Mouse (Mus musculus): Measurements from ENCODE around the gene Pgs1. TPM values are rescaled to one million over a fixed set of nuclear protein-coding genes. Genes with fewer than 3 reads are reported as not detected.

The Pgs1 gene
- polyA plus RNA-seq, 1 experiment from 2014 or later: 51.9 TPM

GRCm38 (mm10) chr11:117991502-117992470 is 5.7 kb downstream of the Pgs1 start:
- Histone ChIP-seq H3K4me3 (no peak overlapping the region), H3K27me3 (ENCODE audit: insufficient read depth, poor library complexity, severe bottlenecking) (no peaks in the 10 kb centered on the region), H3K36me3 (no peaks in the 10 kb centered on the region), H3K9me3 (no peaks in the 10 kb centered on the region), H3K4me1 (replicated peaks) (peaks cover 85% of the 10 kb centered on the region), H3K27ac (no peak overlapping the region)
- no peak for DNase-seq (ENCODE audit: low spot score)
- WGBS: 65% methylated on average over 9 of the region's 9 CpGs

- H3K27ac ChIP-seq: no peak overlapping the region
- no peaks in the 10 kb centered on the region for H3K27me3 ChIP-seq (ENCODE audit: insufficient read depth, poor library complexity, severe bottlenecking)
- H3K36me3 ChIP-seq: peaks cover 9% of the 10 kb centered on the region
- H3K9me3 ChIP-seq: no peaks in the 10 kb centered on the region
- DNase-seq (ENCODE audit: low spot score): no peak
- peaks cover 74% of the 10 kb centered on the region for H3K4me1 ChIP-seq (replicated peaks)
- H3K4me3 ChIP-seq: no peak overlapping the region
- 78% methylated on average over 14 of the region's 14 CpGs for WGBS
Measured at GRCm38 (mm10) chr11:117993190-117994175, 7.4 kb downstream of the Pgs1 start.

GRCm38 (mm10) chr11:117994250-117995057 is 8.4 kb downstream of the Pgs1 start:
- Histone ChIP-seq H3K4me3 (no peak overlapping the region), H3K4me1 (replicated peaks) (peaks cover 71% of the 10 kb centered on the region), H3K36me3 (peaks cover 19% of the 10 kb centered on the region), H3K27me3 (ENCODE audit: insufficient read depth, poor library complexity, severe bottlenecking) (no peaks in the 10 kb centered on the region), H3K27ac (0 out of 2 replicates have a peak overlapping the region, but pooled peaks have one; percentile 23), H3K9me3 (no peaks in the 10 kb centered on the region)
- 84% methylated on average over 9 of the region's 9 CpGs for WGBS
- DNase-seq (ENCODE audit: low spot score): no peak

GRCm38 (mm10) chr11:117995255-117995654 is 9.2 kb downstream of the Pgs1 start:
- 53% methylated on average over 2 of the region's 2 CpGs for WGBS

GRCm38 (mm10) chr11:117995661-117996060 is 9.6 kb downstream of the Pgs1 start:
- Histone ChIP-seq H3K9me3 (no peaks in the 10 kb centered on the region), H3K4me3 (peak overlapping the region; percentile 5; the same call in 1 of the 2 replicates), H3K4me1 (replicated peaks) (peaks cover 59% of the 10 kb centered on the region), H3K27ac (no peak overlapping the region), H3K27me3 (ENCODE audit: insufficient read depth, poor library complexity, severe bottlenecking) (no peaks in the 10 kb centered on the region), H3K36me3 (peaks cover 31% of the 10 kb centered on the region)
- 59% methylated on average over 3 of the region's 3 CpGs for WGBS
- no peak for DNase-seq (ENCODE audit: low spot score)

More at GRCm38 (mm10) chr11:117995255-117995654, 9.2 kb downstream of the Pgs1 start:
- Histone ChIP-seq H3K27ac (no peak overlapping the region), H3K36me3 (peaks cover 27% of the 10 kb centered on the region), H3K9me3 (no peaks in the 10 kb centered on the region), H3K27me3 (ENCODE audit: insufficient read depth, poor library complexity, severe bottlenecking) (no peaks in the 10 kb centered on the region), H3K4me1 (replicated peaks) (peaks cover 63% of the 10 kb centered on the region), H3K4me3 (peak overlapping the region; percentile 5; the same call in 1 of the 2 replicates)
- no peak for DNase-seq (ENCODE audit: low spot score)

GRCm38 (mm10) chr11:117996066-117996465 is 10.0 kb downstream of the Pgs1 start:
- DNase-seq (ENCODE audit: low spot score): no peak
- Histone ChIP-seq H3K27ac (no peak overlapping the region), H3K36me3 (peaks cover 35% of the 10 kb centered on the region), H3K4me3 (no peak overlapping the region), H3K9me3 (no peaks in the 10 kb centered on the region), H3K27me3 (ENCODE audit: insufficient read depth, poor library complexity, severe bottlenecking) (no peaks in the 10 kb centered on the region), H3K4me1 (replicated peaks) (peaks cover 57% of the 10 kb centered on the region)
- WGBS: 21% methylated on average over 3 of the region's 3 CpGs

GRCm38 (mm10) chr11:117997085-117997484 is 11.0 kb downstream of the Pgs1 start:
- H3K4me1 ChIP-seq (replicated peaks): peaks cover 47% of the 10 kb centered on the region
- H3K27ac ChIP-seq: no peak overlapping the region
- H3K9me3 ChIP-seq: no peaks in the 10 kb centered on the region
- 96% methylated on average over 2 of the region's 2 CpGs for WGBS
- no peaks in the 10 kb centered on the region for H3K27me3 ChIP-seq (ENCODE audit: insufficient read depth, poor library complexity, severe bottlenecking)
- DNase-seq (ENCODE audit: low spot score): no peak
- H3K4me3 ChIP-seq: no peak overlapping the region
- H3K36me3 ChIP-seq: peaks cover 45% of the 10 kb centered on the region

- 95% methylated on average over 4 of the region's 4 CpGs for whole genome bisulfite sequencing
- peaks cover 57% of the 10 kb centered on the region for H3K36me3 ChIP-seq
- no peaks in the 10 kb centered on the region for H3K9me3 ChIP-seq
- no peak for DNase-seq (ENCODE audit: low spot score)
- H3K27me3 ChIP-seq (ENCODE audit: insufficient read depth, poor library complexity, severe bottlenecking): no peaks in the 10 kb centered on the region
- peaks cover 36% of the 10 kb centered on the region for H3K4me1 ChIP-seq (replicated peaks)
- no peak overlapping the region for H3K27ac ChIP-seq
- H3K4me3 ChIP-seq: no peak overlapping the region
Measured at GRCm38 (mm10) chr11:117998356-117998755, 12.3 kb downstream of the Pgs1 start.

- no peak for DNase-seq (ENCODE audit: low spot score)
- H3K36me3 ChIP-seq: peaks cover 67% of the 10 kb centered on the region
- peaks cover 28% of the 10 kb centered on the region for H3K4me1 ChIP-seq (replicated peaks)
- no peak overlapping the region for H3K4me3 ChIP-seq
- WGBS: 90% methylated on average over 6 of the region's 6 CpGs
- no peaks in the 10 kb centered on the region for H3K9me3 ChIP-seq
- H3K27ac ChIP-seq: no peak overlapping the region
- H3K27me3 ChIP-seq (ENCODE audit: insufficient read depth, poor library complexity, severe bottlenecking): no peaks in the 10 kb centered on the region
Measured at GRCm38 (mm10) chr11:117999260-117999934, 13.3 kb downstream of the Pgs1 start.

GRCm38 (mm10) chr11:118000083-118000482 is 14.0 kb downstream of the Pgs1 start:
- WGBS: 68% methylated on average over 1 of the region's 1 CpGs
- no peak overlapping the region for H3K4me3 ChIP-seq
- peaks cover 22% of the 10 kb centered on the region for H3K4me1 ChIP-seq (replicated peaks)
- DNase-seq (ENCODE audit: low spot score): no peak
- H3K27me3 ChIP-seq (ENCODE audit: insufficient read depth, poor library complexity, severe bottlenecking): no peaks in the 10 kb centered on the region
- H3K27ac ChIP-seq: no peak overlapping the region
- no peaks in the 10 kb centered on the region for H3K9me3 ChIP-seq
- peaks cover 74% of the 10 kb centered on the region for H3K36me3 ChIP-seq

GRCm38 (mm10) chr11:118000565-118001215 is 14.6 kb downstream of the Pgs1 start:
- Histone ChIP-seq H3K4me3 (no peak overlapping the region), H3K36me3 (peaks cover 80% of the 10 kb centered on the region), H3K27me3 (ENCODE audit: insufficient read depth, poor library complexity, severe bottlenecking) (no peaks in the 10 kb centered on the region), H3K27ac (no peak overlapping the region), H3K4me1 (replicated peaks) (peaks cover 16% of the 10 kb centered on the region), H3K9me3 (no peaks in the 10 kb centered on the region)
- no peak for DNase-seq (ENCODE audit: low spot score)
- WGBS: 90% methylated on average over 7 of the region's 7 CpGs

Data from hindbrain, embryonic 10.5 days (tissue).